Mouse (Mus musculus): ENCODE data around the gene Hapln1. TPM values are rescaled to one million over a fixed set of nuclear protein-coding genes. Genes with fewer than 3 reads are reported as not detected.

Hapln1 gene
- polyA plus RNA-seq (2016; fragmentation: Nextera tagmentation; extraction: Ambion mirVana), result 5.7 and 7.5 TPM in 2 replicates

DNA sequence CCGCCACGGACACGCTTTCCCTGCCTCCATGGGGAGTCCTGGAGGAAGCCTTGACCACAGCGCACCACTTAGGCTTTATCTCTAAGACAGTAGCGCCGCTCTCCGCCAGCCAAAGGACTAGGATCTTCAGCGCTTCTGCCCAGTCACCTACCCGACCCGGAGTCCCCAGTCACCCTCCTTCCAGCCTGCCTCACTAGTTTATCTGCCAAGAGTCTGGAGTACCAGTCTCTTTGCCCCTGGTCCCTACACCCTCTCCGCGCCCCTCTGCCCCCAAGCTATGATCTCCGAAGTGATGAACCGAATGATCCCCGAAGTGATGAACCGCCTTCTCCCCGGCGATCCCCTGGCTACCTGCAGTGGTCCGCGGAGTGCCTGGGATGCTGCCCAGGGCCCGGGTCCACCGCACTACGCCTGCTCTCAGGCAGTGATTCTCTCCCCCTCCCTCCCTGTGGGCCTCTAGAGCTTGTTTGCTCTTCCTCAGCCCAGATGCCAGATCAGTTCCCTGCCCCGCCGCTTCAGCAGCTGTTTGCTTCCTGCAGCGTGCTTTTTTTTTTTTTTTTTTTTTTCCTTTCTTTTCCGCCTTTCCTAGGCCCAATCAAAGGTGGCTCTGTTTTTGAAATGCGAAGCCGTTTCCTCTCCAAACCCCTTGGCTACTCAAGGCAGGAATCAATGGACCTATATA lies at the start of gene Hapln1:
Gene Hapln1, plus strand, starts transcription at position 592 of the 682 bp plus-strand sequence.
- no peaks in the 10 kb centered on the region for H3K36me3 ChIP-seq (replicated peaks)
- H3K9ac ChIP-seq, result peak within 1 kb of the TSS; percentile 61
- peaks cover 11% of the 10 kb centered on the region for H3K4me1 ChIP-seq
- H3K27me3 ChIP-seq, result no peaks in the 10 kb centered on the region
- no peak within 1 kb of the TSS for H3K27ac ChIP-seq
- peak; percentile 81 for ATAC-seq (ENCODE audit: low FRiP score)
- WGBS, result 1% methylated on average over 29 of the region's 29 CpGs
- peak within 1 kb of the TSS; percentile 74 for H3K4me2 ChIP-seq
- H3K4me3 ChIP-seq (replicated peaks), result peak within 1 kb of the TSS; percentile 51
- H3K9me3 ChIP-seq, result no peaks in the 10 kb centered on the region

DNA sequence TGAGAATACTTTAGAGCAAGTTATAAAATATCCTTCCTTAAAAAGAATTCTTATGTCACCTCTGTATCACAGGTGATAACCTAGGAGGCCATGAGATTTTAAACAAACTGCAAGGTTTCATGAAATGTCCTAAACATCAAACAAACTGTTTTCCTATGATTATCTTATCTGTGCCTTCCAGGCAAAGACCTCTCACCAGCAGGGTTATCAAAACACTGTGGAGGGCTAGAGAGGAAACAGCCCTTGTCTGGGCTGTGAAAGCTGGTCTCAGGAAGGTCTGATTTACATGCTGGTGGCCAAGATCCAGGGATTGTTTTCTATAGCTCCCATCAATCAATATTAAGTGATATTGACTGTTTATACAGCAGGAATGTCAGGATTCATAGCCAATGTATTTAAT lies 46.4 kb upstream of the Hapln1 start:
- Histone ChIP-seq H3K9ac (no peak overlapping the region), H3K27me3 (no peaks in the 10 kb centered on the region), H3K4me1 (no peaks in the 10 kb centered on the region), H3K27ac (no peak overlapping the region), H3K36me3 (replicated peaks) (no peaks in the 10 kb centered on the region), H3K9me3 (no peaks in the 10 kb centered on the region), H3K4me3 (replicated peaks) (no peak overlapping the region), H3K4me2 (no peak overlapping the region)
- ATAC-seq (ENCODE audit: low FRiP score), result no peak

DNA sequence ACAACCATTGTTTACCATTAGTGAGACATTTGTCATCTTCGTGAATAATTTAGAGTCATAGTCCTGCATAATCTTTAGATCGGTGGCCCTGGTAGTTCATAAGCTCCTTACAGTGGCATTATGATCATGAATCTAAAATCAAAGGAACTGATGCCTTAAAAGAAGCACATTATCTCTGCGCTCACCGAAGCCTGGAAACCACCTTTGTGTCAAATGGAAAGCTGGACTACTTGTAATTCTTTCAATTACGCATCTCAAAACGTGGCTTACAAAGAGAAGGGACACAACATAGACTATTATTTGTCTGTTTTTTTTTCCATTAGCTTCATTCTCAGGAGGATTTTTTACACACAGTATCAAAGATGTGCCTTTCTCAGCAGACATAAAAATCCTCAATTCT lies 45.9 kb upstream of the Hapln1 start:
- ATAC-seq (ENCODE audit: low FRiP score), result no peak
- 77% methylated on average over 6 of the region's 6 CpGs for WGBS
- Histone ChIP-seq H3K27me3 (no peaks in the 10 kb centered on the region), H3K4me2 (no peak overlapping the region), H3K9me3 (no peaks in the 10 kb centered on the region), H3K27ac (no peak overlapping the region), H3K4me3 (replicated peaks) (no peak overlapping the region), H3K4me1 (no peaks in the 10 kb centered on the region), H3K36me3 (replicated peaks) (no peaks in the 10 kb centered on the region), H3K9ac (no peak overlapping the region)

DNA sequence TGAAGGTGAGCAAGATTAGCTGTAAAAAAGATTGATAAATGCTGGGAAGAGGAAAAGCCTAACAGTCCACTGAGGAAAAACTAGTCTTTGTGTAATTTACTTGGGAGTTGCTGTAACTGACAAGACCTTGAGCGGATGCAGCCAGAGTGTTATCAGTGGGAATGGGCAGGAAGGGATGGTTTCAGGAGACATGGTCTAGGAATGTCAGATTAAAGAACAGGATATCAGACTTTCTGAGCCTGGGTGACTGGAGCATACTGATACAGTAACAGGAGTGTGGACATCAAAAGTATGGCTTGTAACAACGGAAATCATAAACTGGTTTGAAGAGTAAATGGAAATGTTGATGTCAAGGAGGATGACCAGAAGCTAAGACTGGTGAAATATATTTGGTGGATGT lies 43.0 kb upstream of the Hapln1 start:
- Histone ChIP-seq H3K9me3 (no peaks in the 10 kb centered on the region), H3K36me3 (replicated peaks) (no peaks in the 10 kb centered on the region), H3K4me1 (no peaks in the 10 kb centered on the region), H3K9ac (no peak overlapping the region), H3K27me3 (no peaks in the 10 kb centered on the region), H3K27ac (no peak overlapping the region), H3K4me3 (replicated peaks) (no peak overlapping the region), H3K4me2 (no peak overlapping the region)
- no peak for ATAC-seq (ENCODE audit: low FRiP score)
- 89% methylated on average over 2 of the region's 2 CpGs for WGBS

DNA sequence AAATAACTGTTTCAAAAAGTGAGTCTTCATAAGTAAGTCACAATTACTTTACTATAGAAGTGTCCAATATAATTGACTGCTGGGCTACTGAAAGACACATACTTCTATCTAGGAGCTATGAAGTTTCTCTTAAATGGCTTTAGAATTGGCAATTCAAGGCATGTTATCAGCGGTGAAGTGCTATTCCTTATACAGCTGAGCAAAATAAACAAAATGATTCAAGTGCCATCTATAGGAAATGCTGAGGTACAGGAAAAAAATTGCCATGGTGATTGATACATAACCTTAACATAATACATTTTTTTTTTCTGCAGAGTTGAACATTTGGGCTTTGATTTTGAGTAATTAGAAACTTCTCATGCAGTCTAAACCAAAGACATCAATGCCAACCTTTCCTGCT lies 40.2 kb upstream of the Hapln1 start:
- Histone ChIP-seq H3K9me3 (no peaks in the 10 kb centered on the region), H3K27me3 (no peaks in the 10 kb centered on the region), H3K4me2 (no peak overlapping the region), H3K27ac (no peak overlapping the region), H3K4me1 (no peaks in the 10 kb centered on the region), H3K4me3 (replicated peaks) (no peak overlapping the region), H3K36me3 (replicated peaks) (no peaks in the 10 kb centered on the region), H3K9ac (no peak overlapping the region)
- no peak for ATAC-seq (ENCODE audit: low FRiP score)
- WGBS, result 73% methylated on average over 1 of the region's 1 CpGs

DNA sequence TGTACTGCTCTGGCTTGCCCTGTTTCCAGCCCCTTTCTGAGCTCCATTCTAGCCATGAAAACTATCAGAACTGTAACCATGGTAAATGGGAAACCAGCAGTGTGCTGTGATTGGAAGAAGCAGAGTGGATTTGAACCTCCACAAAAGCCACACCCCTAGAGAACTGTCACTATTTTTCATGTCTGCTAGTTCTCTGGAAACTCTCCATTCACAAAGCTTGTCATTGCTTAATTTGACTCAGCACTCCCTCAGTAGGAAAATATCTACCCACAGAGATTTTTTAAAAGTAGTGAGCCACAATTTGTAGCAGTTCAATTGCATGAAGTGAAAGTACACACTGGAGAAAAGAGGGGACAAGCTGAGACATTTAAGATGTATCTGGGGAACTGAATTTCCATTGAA lies 18.1 kb upstream of the Hapln1 start:
- Histone ChIP-seq H3K4me1 (no peaks in the 10 kb centered on the region), H3K36me3 (replicated peaks) (no peaks in the 10 kb centered on the region), H3K9ac (no peak overlapping the region), H3K4me3 (replicated peaks) (no peak overlapping the region), H3K9me3 (no peaks in the 10 kb centered on the region), H3K27ac (no peak overlapping the region), H3K4me2 (no peak overlapping the region), H3K27me3 (no peaks in the 10 kb centered on the region)
- no peak for ATAC-seq (ENCODE audit: low FRiP score)

DNA sequence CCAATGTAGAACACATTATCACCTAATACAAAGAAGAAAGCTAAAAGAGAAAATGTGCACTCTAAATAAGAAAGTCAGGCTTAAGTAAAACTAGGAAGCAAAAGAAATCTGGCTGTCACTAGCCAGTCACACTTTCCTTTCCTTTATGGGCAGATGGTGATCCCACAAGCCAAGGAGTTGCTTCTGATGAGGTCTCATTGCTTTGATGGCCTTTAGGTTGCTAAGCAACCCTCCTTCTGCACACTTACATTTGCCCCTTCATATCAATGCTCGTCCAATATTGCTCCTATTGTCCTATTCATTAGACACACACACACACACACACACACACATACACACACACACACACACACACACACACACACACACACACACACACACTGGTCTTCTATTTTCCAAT lies 10.9 kb upstream of the Hapln1 start:
- no peaks in the 10 kb centered on the region for H3K9me3 ChIP-seq
- no peak for ATAC-seq (ENCODE audit: low FRiP score)
- no peaks in the 10 kb centered on the region for H3K36me3 ChIP-seq (replicated peaks)
- H3K27ac ChIP-seq, result no peak overlapping the region
- no peak overlapping the region for H3K9ac ChIP-seq
- H3K4me3 ChIP-seq (replicated peaks), result no peak overlapping the region
- H3K4me1 ChIP-seq, result no peaks in the 10 kb centered on the region
- H3K27me3 ChIP-seq, result no peaks in the 10 kb centered on the region
- H3K4me2 ChIP-seq, result no peak overlapping the region
- 27% methylated on average over 1 of the region's 1 CpGs for WGBS

DNA sequence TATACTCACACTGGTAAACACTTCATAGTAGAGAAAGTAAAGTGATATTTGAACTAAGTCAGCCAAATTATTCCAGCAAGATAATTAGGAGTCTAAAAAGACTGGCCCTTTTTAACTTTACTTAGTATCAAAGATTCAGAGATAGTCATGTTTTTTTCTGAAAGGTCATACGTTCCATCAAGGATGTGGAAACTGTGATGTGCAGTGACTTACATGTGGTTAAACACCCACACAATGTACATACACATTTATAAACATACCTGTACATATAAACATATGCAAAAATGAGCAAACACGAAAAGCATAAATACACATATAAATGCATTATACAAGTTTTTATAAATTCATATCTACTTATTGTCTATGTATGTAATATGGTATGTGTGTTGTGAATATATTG lies 9.2 kb upstream of the Hapln1 start:
- no peak for ATAC-seq (ENCODE audit: low FRiP score)
- H3K4me1 ChIP-seq, result no peaks in the 10 kb centered on the region
- H3K9me3 ChIP-seq, result no peaks in the 10 kb centered on the region
- no peak overlapping the region for H3K4me2 ChIP-seq
- no peak overlapping the region for H3K27ac ChIP-seq
- H3K27me3 ChIP-seq, result no peaks in the 10 kb centered on the region
- H3K36me3 ChIP-seq (replicated peaks), result no peaks in the 10 kb centered on the region
- no peak overlapping the region for H3K4me3 ChIP-seq (replicated peaks)
- H3K9ac ChIP-seq, result no peak overlapping the region
- 87% methylated on average over 2 of the region's 2 CpGs for WGBS

DNA sequence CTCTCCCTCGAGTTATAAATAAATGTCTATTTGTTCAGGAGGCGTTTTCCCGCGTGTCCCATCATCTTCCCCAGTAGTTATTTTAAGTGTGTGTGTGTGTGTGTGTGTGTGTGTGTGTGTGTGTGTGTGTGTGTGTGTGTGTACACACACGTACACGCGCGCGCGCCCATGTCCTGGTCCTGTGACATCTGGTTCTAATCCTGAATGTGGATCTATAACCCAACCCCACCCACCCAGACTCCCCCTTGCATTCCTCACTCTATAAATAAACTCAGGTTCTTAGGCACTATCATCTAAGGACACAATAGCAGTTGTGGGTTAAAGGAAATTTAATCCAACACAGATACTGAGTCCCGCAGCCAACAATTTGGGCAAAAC lies 280 bp downstream of the Hapln1 start:
- no peak for ATAC-seq (ENCODE audit: low FRiP score)
- Histone ChIP-seq H3K9me3 (no peaks in the 10 kb centered on the region), H3K27me3 (no peaks in the 10 kb centered on the region), H3K4me2 (peak overlapping the region; percentile 74), H3K27ac (no peak overlapping the region), H3K4me1 (peaks cover 11% of the 10 kb centered on the region), H3K36me3 (replicated peaks) (no peaks in the 10 kb centered on the region), H3K4me3 (replicated peaks) (peak overlapping the region; percentile 51), H3K9ac (no peak overlapping the region)
- WGBS, result 51% methylated on average over 7 of the region's 11 CpGs

DNA sequence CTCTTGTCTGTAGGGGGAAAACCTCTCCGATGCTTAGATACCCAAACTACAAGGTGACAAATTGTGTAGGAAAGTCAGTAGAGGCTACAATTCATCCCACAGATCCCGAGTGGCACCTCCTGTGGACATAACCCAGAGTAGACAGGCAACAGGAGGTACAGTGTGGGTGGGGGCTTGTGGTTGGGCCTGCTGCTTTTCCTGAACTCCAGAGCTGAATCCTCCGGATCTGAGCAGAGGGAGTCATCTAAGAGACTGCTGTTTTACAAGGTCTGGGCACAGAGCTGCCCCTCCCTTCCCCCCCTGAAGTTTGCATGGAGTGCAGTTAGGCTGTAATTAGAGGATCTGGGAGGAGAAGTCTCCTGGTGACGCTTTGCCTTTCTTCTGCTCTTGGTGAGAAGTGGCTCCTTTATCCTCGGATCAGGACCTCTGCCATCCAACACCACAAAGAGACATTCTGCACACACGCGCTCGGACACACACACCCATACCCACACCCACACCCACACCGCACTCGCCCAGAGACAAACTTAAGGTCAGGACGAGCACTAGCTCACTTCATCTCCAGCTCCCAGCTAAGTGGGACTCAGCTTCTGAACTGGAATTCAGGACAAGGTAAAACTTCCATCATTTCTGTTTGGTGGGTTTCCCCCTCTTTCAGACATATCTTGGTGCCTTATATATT lies 846 bp downstream of the Hapln1 start:
- 34% methylated on average over 11 of the region's 11 CpGs for WGBS
- Histone ChIP-seq H3K9ac (no peak overlapping the region), H3K4me1 (peaks cover 11% of the 10 kb centered on the region), H3K4me2 (0 out of 2 replicates have a peak overlapping the region, but pooled peaks have one; percentile 2), H3K27me3 (no peaks in the 10 kb centered on the region), H3K4me3 (replicated peaks) (no peak overlapping the region), H3K36me3 (replicated peaks) (no peaks in the 10 kb centered on the region), H3K9me3 (no peaks in the 10 kb centered on the region), H3K27ac (no peak overlapping the region)
- no peak for ATAC-seq (ENCODE audit: low FRiP score)

DNA sequence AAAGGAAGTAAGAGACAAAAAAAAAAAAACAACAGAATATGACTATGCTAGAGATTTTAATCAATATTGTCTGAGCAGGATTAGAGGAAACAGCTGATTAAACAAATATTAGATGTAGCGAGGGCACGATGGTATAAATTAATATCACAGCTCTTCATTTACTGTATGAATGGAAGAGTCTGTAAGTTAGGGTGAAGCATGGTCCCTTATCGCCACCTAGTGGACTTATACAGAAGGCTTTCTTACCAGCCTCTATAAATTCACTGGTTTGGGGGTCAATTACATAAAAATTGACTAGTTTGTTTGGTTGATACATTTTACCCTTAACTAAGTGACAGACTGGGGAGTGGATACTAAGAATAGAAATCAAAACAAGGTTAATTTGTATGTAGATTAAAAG lies 3.4 kb downstream of the Hapln1 start:
- ATAC-seq (ENCODE audit: low FRiP score), result 0 out of 2 replicates have a peak, but pooled peaks have one; percentile 39
- H3K36me3 ChIP-seq (replicated peaks), result no peaks in the 10 kb centered on the region
- H3K27ac ChIP-seq, result no peak overlapping the region
- H3K4me3 ChIP-seq (replicated peaks), result no peak overlapping the region
- no peaks in the 10 kb centered on the region for H3K27me3 ChIP-seq
- peaks cover 7% of the 10 kb centered on the region for H3K4me1 ChIP-seq
- no peak overlapping the region for H3K4me2 ChIP-seq
- H3K9ac ChIP-seq, result no peak overlapping the region
- WGBS, result 8% methylated on average over 3 of the region's 3 CpGs
- no peaks in the 10 kb centered on the region for H3K9me3 ChIP-seq

DNA sequence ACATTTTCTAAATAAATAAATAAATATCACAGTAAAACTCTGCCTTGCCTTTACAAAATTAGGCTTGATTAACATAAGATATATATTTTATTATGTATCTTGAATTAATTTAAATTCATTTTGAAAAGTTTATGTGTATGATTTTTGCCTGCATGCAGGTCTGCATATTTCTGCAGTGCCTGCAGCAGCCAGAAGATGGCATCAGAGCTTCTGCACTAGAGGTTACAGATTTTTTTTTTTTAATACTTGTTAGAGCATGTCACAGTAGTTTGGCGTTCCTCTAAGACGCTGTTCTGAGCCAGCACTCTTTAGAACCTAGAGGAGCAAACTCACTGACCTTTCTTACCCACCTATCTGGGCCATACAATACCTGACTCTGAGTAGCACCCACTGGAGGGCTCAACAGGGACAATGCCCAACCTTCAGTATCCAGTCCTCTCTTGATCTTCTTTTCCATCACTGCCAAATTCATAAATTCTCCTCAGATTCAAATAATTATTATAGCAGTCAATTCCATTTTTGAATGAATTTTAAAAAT lies 8.7 kb downstream of the Hapln1 start:
- Histone ChIP-seq H3K4me3 (replicated peaks) (no peak overlapping the region), H3K27ac (no peak overlapping the region), H3K36me3 (replicated peaks) (no peaks in the 10 kb centered on the region), H3K9me3 (no peaks in the 10 kb centered on the region), H3K4me1 (0 out of 2 replicates have a peak, but pooled peaks cover 2% of the 10 kb centered on the region), H3K27me3 (no peaks in the 10 kb centered on the region), H3K4me2 (no peak overlapping the region), H3K9ac (no peak overlapping the region)
- ATAC-seq (ENCODE audit: low FRiP score), result no peak
- 22% methylated on average over 2 of the region's 2 CpGs for WGBS

DNA sequence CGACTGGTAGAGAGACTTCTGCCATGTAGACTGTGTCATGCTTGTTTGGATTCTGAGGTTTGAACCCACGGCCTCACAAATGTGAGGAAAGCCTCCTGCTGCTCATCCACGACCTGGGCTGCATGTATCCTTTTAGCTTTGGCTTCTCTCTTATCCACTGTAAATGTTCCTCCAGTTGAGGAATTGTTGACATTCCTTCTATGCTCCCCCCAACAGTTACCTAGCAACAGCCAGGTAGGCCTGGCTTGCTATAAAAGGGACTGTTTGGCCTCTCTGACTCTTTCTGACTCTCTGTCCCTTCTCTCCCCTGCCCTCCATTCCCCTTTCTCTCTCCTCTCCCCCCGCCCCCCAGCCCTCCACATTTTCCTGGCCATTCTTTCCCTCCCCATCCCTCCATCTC lies 9.9 kb downstream of the Hapln1 start:
- Histone ChIP-seq H3K27me3 (no peaks in the 10 kb centered on the region), H3K36me3 (replicated peaks) (no peaks in the 10 kb centered on the region), H3K4me2 (no peak overlapping the region), H3K9ac (no peak overlapping the region), H3K4me3 (replicated peaks) (no peak overlapping the region), H3K4me1 (0 out of 2 replicates have a peak, but pooled peaks cover 2% of the 10 kb centered on the region), H3K9me3 (no peaks in the 10 kb centered on the region), H3K27ac (no peak overlapping the region)
- WGBS, result 72% methylated on average over 3 of the region's 4 CpGs
- ATAC-seq (ENCODE audit: low FRiP score), result no peak

All from forebrain, embryonic 12.5 days (tissue).